Mouse (Mus musculus) CH12.LX (cell line): ENCODE data around the gene Spata21.

Experiments
- EP300 ChIP-seq: IDR thresholded peaks from 2 replicates; pipeline ENCODE4 v1.6.1; 2011; ENCODE audit warnings: low read length, improper control_type of control experiment
- RCOR1 ChIP-seq: conservative IDR thresholded peaks from 2 replicates; pipeline ENCODE4 v1.6.1; 2012; ENCODE audit warnings: low read depth, mild to moderate bottlenecking, inconsistent platforms, low read length, improper control_type of control experiment

DNA sequence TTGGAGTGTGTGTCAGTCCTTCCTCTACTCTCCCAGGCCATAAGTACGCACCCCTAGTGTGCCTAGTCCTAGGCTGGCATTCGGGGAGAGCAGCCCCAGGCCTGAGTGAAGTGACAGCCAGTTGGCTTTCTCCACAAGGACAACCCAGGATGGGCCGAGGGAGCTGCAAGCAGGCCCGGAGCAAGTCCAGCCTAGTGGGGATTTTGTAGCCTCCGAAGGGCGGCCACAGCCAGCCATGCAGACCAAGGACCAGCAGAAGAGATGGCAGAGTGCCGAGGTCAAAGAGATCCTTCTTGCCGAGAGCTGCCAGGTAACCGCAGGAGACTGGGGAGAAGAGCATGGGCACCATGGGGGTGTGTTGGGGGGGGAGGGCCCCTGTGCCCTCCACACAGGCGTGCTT, 6.9 kb downstream of the Spata21 start:
- TF ChIP-seq EP300, result no peak
- no peak for TF ChIP-seq RCOR1
